ENCODE assay signal across 11 mouse cellular contexts in genomic region chr7:48963112-48963511, GRCm38 (mm10). TPM values are rescaled to one million over a fixed set of nuclear protein-coding genes. Genes with fewer than 3 reads are reported as not detected.
DNase-seq lines count a peak whose midpoint lies in the region; ATAC-seq and TF ChIP-seq lines count a peak whose summit lies in the region.
"Had no signal": no experiment of that assay in that cellular context is flagged by ENCODE, and none has a peak within 500 bp of the region (broad histone marks: within the 10 kb centered on the region; RNA-seq: fewer than 3 reads in every experiment).

No protein-coding gene starts in this region.

- no peak overlapping the region for H3K27ac ChIP-seq in layer of hippocampus, adult 2 months
- H3K27ac ChIP-seq: liver, embryonic 12.5 days had no signal

- H3K4me3 ChIP-seq in layer of hippocampus, adult 2 months = no peak overlapping the region
- H3K4me3 ChIP-seq: liver, embryonic 12.5 days had no signal

- peak; percentile 3 for DNase-seq in CD4-positive, CD25-positive, alpha-beta regulatory T cell, adult 2 months (ENCODE audit: low read depth, low spot score)
- DNase-seq in layer of hippocampus, adult 2 months (ENCODE audit: low spot score in 2 of 2) = no peak
- DNase-seq in layer of hippocampus, adult 9-10 months (ENCODE audit: low spot score) = no peak
- DNase-seq in retina, embryonic 14.5 days (ENCODE audit: low spot score) = peak; percentile 43
- no peak for DNase-seq in frontal cortex, adult 2 months (ENCODE audit: extremely low spot score in 1 of 2, low spot score in 1 of 2)
- DNase-seq: adrenal gland, postnatal 10 days; lung, postnatal 4 days had no signal

- ATAC-seq in CD4-positive, CD25-positive, alpha-beta regulatory T cell, adult 4 months = no peak
- ATAC-seq in megakaryocyte progenitor cell, adult 5-6 weeks (replicated peaks; ENCODE audit: poor library complexity) = peak; percentile 23
- ATAC-seq in erythroid progenitor cell, adult 5-6 weeks (replicated peaks; ENCODE audit: low FRiP score, poor library complexity, severe bottlenecking) = no peak
- ATAC-seq: liver, embryonic 12.5 days had no signal

- TF ChIP-seq CTCF in layer of hippocampus, adult 2 months (conservative IDR thresholded peaks at IDR 0.05) = peak; percentile 56

RNA-seq across cellular contexts. Expression of gene Nav2, which starts 54.6 kb away (rescaled TPM):
- 10 to 100 TPM; 30.6 to 45.1 TPM for polyA plus RNA-seq in CD4-positive, CD25-positive, alpha-beta regulatory T cell, adult 4 months (2017; shearing (Covaris generic))
- 100 to 1,000 TPM in 1 of 2 experiments, 10 to 100 TPM in 1; 84.8 to 106 TPM for total RNA-seq in layer of hippocampus, adult 2 months (2021)
- 21.7 and 27.0 TPM in 2 replicates for total RNA-seq in megakaryocyte progenitor cell, adult 5-6 weeks (2015)
- total RNA-seq in megakaryocyte progenitor cell, adult 5-6 weeks (2017) = 16.4 TPM in 2 replicates
- total RNA-seq in erythroid progenitor cell, adult 5-6 weeks (2015; ENCODE audit: low replicate concordance) = 9.7 and 29.8 TPM in 2 replicates
- total RNA-seq in erythroid progenitor cell, adult 5-6 weeks (2017; ENCODE audit: low replicate concordance) = 3.1 and 3.7 TPM in 2 replicates
- 48.9 and 49.2 TPM in 2 replicates for polyA plus RNA-seq in frontal cortex, adult 2 months (2012; rRNA removed)

Comparison
In these comparisons a context has a peak if more than half of its experiments do, and no peak if none do; other contexts are left out.
1. DNase-seq: peak in CD4-positive, CD25-positive, alpha-beta regulatory T cell, adult 2 months (single experiment) and retina, embryonic 14.5 days (single experiment); none in layer of hippocampus, adult 2 months (0 of 2), layer of hippocampus, adult 9-10 months (single experiment) and frontal cortex, adult 2 months (0 of 2).